Mouse (Mus musculus) ES-E14 (cell line): ENCODE results near the gene Cd247.
"Not testable (repeated sequence)": the region's sequence is repeated elsewhere in the genome, so short reads cannot be mapped to it uniquely, and the experiment has no call there.

ENCODE experiments used
- HCFC1 ChIP-seq: IDR thresholded peaks from 2 replicates; pipeline ENCODE4 v1.6.1; 2012; ENCODE audit warnings: low read length, inconsistent platforms, borderline replicate concordance; ENCODE audit not compliant: insufficient read depth
- ZC3H11A ChIP-seq: IDR thresholded peaks from 2 replicates; pipeline ENCODE4 v1.6.1; 2012; ENCODE audit warnings: low read depth, mild to moderate bottlenecking, inconsistent platforms, low read length, borderline replicate concordance
- ZNF384 ChIP-seq: IDR thresholded peaks from 2 replicates; pipeline ENCODE4 v1.6.1; 2012; ENCODE audit warnings: low read depth, low read length, inconsistent platforms

DNA sequence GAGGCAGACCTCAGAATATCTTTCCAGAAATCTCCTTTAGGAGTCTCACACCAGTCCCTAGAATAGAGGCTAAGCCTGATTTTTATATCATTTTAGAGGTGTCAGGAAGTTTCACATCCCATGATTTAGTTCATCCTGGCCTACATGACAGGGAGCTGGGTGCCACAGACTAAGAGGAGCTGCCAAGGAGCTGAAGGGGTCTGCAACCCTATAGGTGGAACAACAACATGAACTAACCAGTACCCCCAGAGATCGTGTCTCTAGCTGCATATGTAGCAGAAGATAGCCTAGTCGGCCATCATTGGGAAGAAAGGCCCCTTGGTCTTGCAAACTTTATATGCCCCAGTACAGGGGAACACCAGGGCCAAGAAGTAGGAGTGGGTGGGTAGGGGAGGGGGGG, 26.0 kb upstream of the Cd247 start:
- TF ChIP-seq HCFC1, ZNF384, ZC3H11A: not testable (repeated sequence)
